Comparison of ENCODE assay signal across 10 mouse cellular contexts in the genomic region with DNA sequence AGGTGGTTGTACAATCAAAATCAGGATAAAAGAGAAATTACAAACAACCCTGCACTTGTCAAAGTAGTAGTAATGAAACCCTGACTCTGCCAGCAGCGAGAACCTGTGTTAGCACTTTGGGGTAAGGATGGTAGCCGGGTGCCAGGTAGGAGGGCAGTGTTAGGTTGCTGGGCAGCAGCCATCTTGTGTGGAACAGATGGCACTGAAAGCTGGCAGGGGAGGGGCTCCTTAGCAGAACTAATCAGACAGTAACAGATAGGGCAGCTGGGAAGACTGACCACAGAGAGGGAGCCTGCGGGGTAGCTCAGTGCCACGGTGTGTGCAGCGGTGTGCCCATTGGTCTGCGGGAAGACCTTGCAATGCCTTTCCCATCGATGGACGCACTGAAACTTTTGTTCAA.
DNase-seq lines count a peak whose midpoint lies in the region; ATAC-seq lines count a peak whose summit lies in the region.
"Had no signal": no experiment of that assay in that cellular context is flagged by ENCODE, and none has a peak within 500 bp of the region (broad histone marks: within the 10 kb centered on the region; RNA-seq: fewer than 3 reads in every experiment).

No protein-coding gene starts in this region.

- H3K27ac ChIP-seq in hindbrain, embryonic 11.5 days (ENCODE audit: low read depth, low read length): peak overlapping the region; percentile 3; the same call in 1 of the 2 replicates
- H3K27ac ChIP-seq in midbrain, embryonic 16.5 days (ENCODE audit: low read length): no peak overlapping the region
- H3K27ac ChIP-seq: intestine, embryonic 15.5 days; limb, embryonic 15.5 days had no signal

- H3K4me3 ChIP-seq in hindbrain, embryonic 11.5 days (ENCODE audit: low read depth, low read length): no peak overlapping the region
- no peak overlapping the region for H3K4me3 ChIP-seq in midbrain, embryonic 16.5 days (ENCODE audit: low read depth, low read length)
- H3K4me3 ChIP-seq: intestine, embryonic 15.5 days; limb, embryonic 15.5 days had no signal

- no peaks in the 10 kb centered on the region for H3K9me3 ChIP-seq in hindbrain, embryonic 11.5 days (ENCODE audit: control insufficient read depth, low read length)
- no peaks in the 10 kb centered on the region for H3K9me3 ChIP-seq in midbrain, embryonic 16.5 days (replicated peaks; ENCODE audit: control insufficient read depth, low read length, poor library complexity, severe bottlenecking)
- H3K9me3 ChIP-seq: intestine, embryonic 15.5 days; limb, embryonic 15.5 days had no signal

- H3K4me2 ChIP-seq in hindbrain, embryonic 11.5 days (replicated peaks; ENCODE audit: low read depth, low read length): no peak overlapping the region
- H3K4me2 ChIP-seq in midbrain, embryonic 16.5 days (ENCODE audit: low read length): peak overlapping the region; percentile 1; the same call in 1 of the 2 replicates
- H3K4me2 ChIP-seq: intestine, embryonic 15.5 days; limb, embryonic 15.5 days had no signal

- H3K27me3 ChIP-seq in hindbrain, embryonic 11.5 days (ENCODE audit: control insufficient read depth, insufficient read depth, low read length): no peaks in the 10 kb centered on the region
- H3K27me3 ChIP-seq in midbrain, embryonic 16.5 days (ENCODE audit: control insufficient read depth, insufficient read depth, low read depth, low read length): no peaks in the 10 kb centered on the region
- H3K27me3 ChIP-seq: intestine, embryonic 15.5 days; limb, embryonic 15.5 days had no signal

- no peak overlapping the region for H3K9ac ChIP-seq in hindbrain, embryonic 11.5 days (ENCODE audit: low read depth, low read length)
- H3K9ac ChIP-seq in midbrain, embryonic 16.5 days (ENCODE audit: low read depth, low read length): no peak overlapping the region
- H3K9ac ChIP-seq: intestine, embryonic 15.5 days; limb, embryonic 15.5 days had no signal

- WGBS in hindbrain, embryonic 11.5 days: 73% methylated on average over 8 of the region's 8 CpGs
- WGBS in midbrain, embryonic 16.5 days: 59% methylated on average over 8 of the region's 8 CpGs

- peak; percentile 9 for DNase-seq in adrenal gland, postnatal 25 days
- no peak for DNase-seq in adrenal gland, postnatal 10 days
- peak; percentile 94 for DNase-seq in cerebellum, postnatal 14 days
- peak; percentile 33 for DNase-seq in hindbrain, embryonic 11.5 days (ENCODE audit: low spot score)
- no peak for DNase-seq in spleen, adult 18-20 months
- no peak for DNase-seq in lung, postnatal 36 days

- no peaks in the 10 kb centered on the region for H3K36me3 ChIP-seq in hindbrain, embryonic 11.5 days (ENCODE audit: control insufficient read depth, insufficient read depth, low read length)
- no peaks in the 10 kb centered on the region for H3K36me3 ChIP-seq in midbrain, embryonic 16.5 days (ENCODE audit: control insufficient read depth, insufficient read depth, low read length)
- H3K36me3 ChIP-seq: intestine, embryonic 15.5 days; limb, embryonic 15.5 days had no signal

- peak; percentile 87 for ATAC-seq in hindbrain, embryonic 11.5 days (ENCODE audit: low FRiP score)
- ATAC-seq in midbrain, embryonic 16.5 days: peak; percentile 78
- ATAC-seq in frontal cortex, adult (ENCODE audit: low TSS enrichment): no peak
- ATAC-seq: intestine, embryonic 15.5 days had no signal

- no peaks in the 10 kb centered on the region; the same call in 1 of the 2 replicates for H3K4me1 ChIP-seq in hindbrain, embryonic 11.5 days (replicated peaks; ENCODE audit: control insufficient read depth, insufficient read depth, low read length)
- 0 out of 2 replicates have a peak, but pooled peaks cover 4% of the 10 kb centered on the region for H3K4me1 ChIP-seq in midbrain, embryonic 16.5 days (ENCODE audit: control insufficient read depth, insufficient read depth, low read length)
- H3K4me1 ChIP-seq: limb, embryonic 15.5 days had no signal

Comparison
In these comparisons a context has a peak if more than half of its experiments do, and no peak if none do; other contexts are left out.
1. DNase-seq: peak in adrenal gland, postnatal 25 days (single experiment), cerebellum, postnatal 14 days (2 of 2) and hindbrain, embryonic 11.5 days (single experiment); none in adrenal gland, postnatal 10 days (single experiment), spleen, adult 18-20 months (0 of 2) and lung, postnatal 36 days (single experiment).